Mouse (Mus musculus) fat pad, adult 2 months (tissue): ENCODE measurements around the gene Sox4.

Experiments
- DNase-seq: peaks from one replicate; pipeline ENCODE4 v3.0.0-alpha.2; 2011; ENCODE audit warnings: low read depth, low spot score; ENCODE audit errors: extremely low read depth

Gene Sox4

GRCm38 (mm10) chr13:28947740-28948441 is 5.6 kb downstream of the Sox4 start:
- no peak for DNase-seq

- no peak for DNase-seq
These were observed 6.9 kb downstream of the Sox4 start for GRCm38 (mm10) chr13:28946565-28947135.

GRCm38 (mm10) chr13:28945681-28946080 is 7.8 kb downstream of the Sox4 start:
- no peak for DNase-seq

- DNase-seq, result no peak
These were observed 10.6 kb downstream of the Sox4 start for GRCm38 (mm10) chr13:28942926-28943325.

GRCm38 (mm10) chr13:28941983-28942630 is 11.4 kb downstream of the Sox4 start:
- no peak for DNase-seq

GRCm38 (mm10) chr13:28933375-28933774 is 20.1 kb downstream of the Sox4 start:
- no peak for DNase-seq

- DNase-seq, result no peak
These were observed 21.7 kb downstream of the Sox4 start for GRCm38 (mm10) chr13:28931776-28932175.

GRCm38 (mm10) chr13:28931266-28931665 is 22.2 kb downstream of the Sox4 start:
- no peak for DNase-seq

GRCm38 (mm10) chr13:28930364-28930763 is 23.1 kb downstream of the Sox4 start:
- DNase-seq, result no peak

- no peak for DNase-seq
These were observed 23.6 kb downstream of the Sox4 start for GRCm38 (mm10) chr13:28929936-28930335.

- no peak for DNase-seq
These were observed 30.4 kb downstream of the Sox4 start for GRCm38 (mm10) chr13:28923136-28923535.

- DNase-seq, result no peak
These were observed 35.9 kb downstream of the Sox4 start for GRCm38 (mm10) chr13:28917379-28918250.

- no peak for DNase-seq
These were observed 39.9 kb downstream of the Sox4 start for GRCm38 (mm10) chr13:28913656-28914055.

- no peak for DNase-seq
These were observed 46.5 kb downstream of the Sox4 start for GRCm38 (mm10) chr13:28906981-28907380.
